Mouse (Mus musculus) hindbrain, embryonic 14.5 days (tissue): ENCODE measurements around the gene Dip2c. TPM values are rescaled to one million over a fixed set of nuclear protein-coding genes. Genes with fewer than 3 reads are reported as not detected.

Experiments used
- ATAC-seq: fragments of 200-750 bp; cut with Nextera tagmentation; 2 replicates; pipeline ENCODE4 v1.8.0; 2017; ENCODE audit warnings: moderate number of reproducible peaks, mild to moderate bottlenecking, moderate TSS enrichment, moderate library complexity; ENCODE audit not compliant: low FRiP score
- DNase-seq: peaks from one replicate; pipeline ENCODE4 v3.0.0-alpha.2; 2015; ENCODE audit warnings: low spot score
- H3K27ac ChIP-seq: fragments of 300-500 bp; sonication (generic); 2 replicates; pipeline ENCODE4 v1.5.1; 2014; ENCODE audit warnings: mild to moderate bottlenecking, moderate library complexity
- H3K27me3 ChIP-seq: fragments of 300-500 bp; sonication (generic); 2 replicates; pipeline ENCODE4 v1.6.1; 2014; ENCODE audit warnings: mild to moderate bottlenecking, low read length, mixed read lengths; ENCODE audit not compliant: control insufficient read depth, insufficient read depth
- H3K36me3 ChIP-seq: fragments of 300-500 bp; sonication (generic); replicated peaks from 2 replicates; pipeline ENCODE4 v1.6.1; 2014; ENCODE audit not compliant: control insufficient read depth, insufficient read depth
- H3K4me1 ChIP-seq: fragments of 300-500 bp; sonication (generic); replicated peaks from 2 replicates; pipeline ENCODE4 v1.6.1; 2014; ENCODE audit warnings: antibody characterized with exemption, low read length, mixed read lengths; ENCODE audit not compliant: control insufficient read depth, insufficient read depth
- H3K4me2 ChIP-seq: fragments of 300-500 bp; sonication (generic); replicated peaks from 2 replicates; pipeline ENCODE4 v1.6.1; 2014; ENCODE audit warnings: mild to moderate bottlenecking, moderate library complexity
- H3K4me3 ChIP-seq: fragments of 300-500 bp; sonication (generic); replicated peaks from 2 replicates; pipeline ENCODE4 v1.5.1; 2014; ENCODE audit warnings: mild to moderate bottlenecking, low read length
- H3K9ac ChIP-seq: fragments of 300-500 bp; sonication (generic); 2 replicates; pipeline ENCODE4 v1.6.1; 2014
- H3K9me3 ChIP-seq: fragments of 300-500 bp; sonication (generic); 2 replicates; pipeline ENCODE4 v1.6.1; 2016; ENCODE audit warnings: low read length; ENCODE audit not compliant: control insufficient read depth
- WGBS: fragments of 180-500 bp; shearing (Covaris S2); extraction: QIAGEN DNeasy Blood & Tissue Kit; methylation state at CpG from one replicate; pipeline ENCODE4 v1.1.7; 2014; 5-methylcytosine and 5-hydroxymethylcytosine counted together
- polyA plus RNA-seq: library from polyadenylated mRNA; unstranded; fragments of >200 nt; fragmentation: Nextera tagmentation; extraction: Ambion mirVana; gene quantifications from 2 replicates; pipeline ENCODE4 v1.2.1, GENCODE M21; 2014

The Dip2c gene
- polyA plus RNA-seq, 1 experiment from 2014 or later, result 24.0 TPM

- ATAC-seq, result no peak
- 80% methylated on average over 5 of the region's 5 CpGs for WGBS
- DNase-seq, result no peak
- H3K27me3 ChIP-seq, result no peaks in the 10 kb centered on the region
- peak overlapping the region; percentile 76 for H3K4me2 ChIP-seq
- peaks cover 40% of the 10 kb centered on the region for H3K4me1 ChIP-seq
- peak overlapping the region; percentile 96 for H3K4me3 ChIP-seq
- H3K9me3 ChIP-seq, result no peaks in the 10 kb centered on the region
- no peak overlapping the region for H3K27ac ChIP-seq
- H3K9ac ChIP-seq, result peak overlapping the region; percentile 18; the same call in 1 of the 2 replicates
- no peaks in the 10 kb centered on the region for H3K36me3 ChIP-seq
Measured at GRCm38 (mm10) chr13:9278636-9279035, 2.3 kb downstream of the Dip2c start.

DNA sequence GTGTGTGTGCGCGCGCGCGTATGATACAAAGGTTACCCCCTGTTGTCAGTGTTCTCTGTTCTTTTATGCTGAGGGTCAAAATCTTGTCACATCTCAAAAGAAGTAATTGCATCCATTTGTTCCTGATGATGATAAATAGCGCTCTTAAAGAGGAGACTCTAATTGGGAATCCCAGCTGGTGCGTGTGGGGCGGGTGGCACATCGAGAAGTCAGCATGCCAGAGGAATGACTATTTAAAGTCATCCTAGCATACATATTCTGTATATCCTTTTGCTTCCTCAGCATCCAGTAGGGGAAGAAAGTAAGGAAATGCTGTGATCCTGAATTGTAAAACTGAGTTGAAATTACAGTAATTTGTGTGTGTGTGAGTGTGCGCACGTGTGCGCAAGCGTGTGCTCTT, 6.7 kb downstream of the Dip2c start:
- no peak overlapping the region for H3K4me3 ChIP-seq
- H3K4me2 ChIP-seq, result no peak overlapping the region
- no peak for DNase-seq

GRCm38 (mm10) chr13:9289916-9290315, 13.6 kb downstream of the Dip2c start:
- no peak overlapping the region for H3K27ac ChIP-seq
- no peaks in the 10 kb centered on the region for H3K9me3 ChIP-seq
- no peak for DNase-seq
- WGBS, result 52% methylated on average over 2 of the region's 2 CpGs
- H3K4me2 ChIP-seq, result no peak overlapping the region
- no peak overlapping the region for H3K9ac ChIP-seq
- peaks cover 6% of the 10 kb centered on the region; the same call in 1 of the 2 replicates for H3K4me1 ChIP-seq
- H3K27me3 ChIP-seq, result no peaks in the 10 kb centered on the region
- ATAC-seq, result no peak
- no peak overlapping the region for H3K4me3 ChIP-seq
- no peaks in the 10 kb centered on the region for H3K36me3 ChIP-seq

More for the DNA sequence above, 6.7 kb downstream of the Dip2c start:
- Histone ChIP-seq H3K27me3 (no peaks in the 10 kb centered on the region), H3K27ac (no peak overlapping the region), H3K9ac (no peak overlapping the region), H3K36me3 (no peaks in the 10 kb centered on the region), H3K9me3 (no peaks in the 10 kb centered on the region), H3K4me1 (peaks cover 37% of the 10 kb centered on the region)
- ATAC-seq, result no peak
- 51% methylated on average over 13 of the region's 13 CpGs for WGBS

DNA sequence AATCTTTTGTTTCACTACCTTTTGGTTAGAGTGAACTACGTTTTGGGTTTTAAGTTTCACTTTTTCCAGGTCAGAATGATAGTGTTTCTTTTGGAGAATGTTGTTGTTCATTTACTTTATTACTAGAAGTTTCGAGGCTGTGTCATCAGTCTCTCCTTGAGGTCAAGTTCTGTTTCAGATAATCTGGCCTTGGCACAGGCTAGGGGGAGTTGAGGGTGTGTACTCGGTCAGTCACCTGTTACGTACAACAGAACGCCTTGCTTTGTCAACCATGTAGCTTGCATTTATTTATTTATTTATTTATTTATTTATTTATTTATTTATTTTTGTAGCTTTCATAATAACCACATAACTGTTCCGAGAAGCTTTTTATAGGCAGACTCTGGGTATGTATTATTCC, 20.0 kb downstream of the Dip2c start:
- DNase-seq, result no peak
- WGBS, result 90% methylated on average over 6 of the region's 6 CpGs
- H3K27ac ChIP-seq, result no peak overlapping the region
- no peaks in the 10 kb centered on the region for H3K4me1 ChIP-seq
- no peak overlapping the region for H3K4me3 ChIP-seq
- H3K27me3 ChIP-seq, result no peaks in the 10 kb centered on the region
- no peaks in the 10 kb centered on the region for H3K36me3 ChIP-seq
- H3K9me3 ChIP-seq, result no peaks in the 10 kb centered on the region
- no peak overlapping the region for H3K4me2 ChIP-seq
- no peak for ATAC-seq
- H3K9ac ChIP-seq, result no peak overlapping the region

DNA sequence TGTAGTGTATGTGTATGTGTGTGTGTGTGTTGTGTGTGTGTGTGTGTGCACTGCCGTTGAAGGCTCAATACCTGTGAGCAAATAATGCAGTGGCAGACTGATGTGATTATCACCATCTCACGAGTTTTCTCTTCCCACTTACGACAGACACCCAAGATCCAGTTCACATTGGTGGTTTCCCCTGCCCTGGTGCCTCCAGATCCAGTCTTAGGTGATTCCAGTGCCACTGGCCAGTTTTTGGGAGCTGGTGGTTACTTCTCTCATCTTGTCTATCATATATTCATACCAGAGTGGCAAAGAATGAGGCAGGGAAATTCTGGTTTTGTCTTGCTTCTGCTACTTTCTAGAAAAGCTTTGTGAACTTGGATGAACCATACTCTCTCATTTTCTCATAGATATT, 20.9 kb downstream of the Dip2c start:
- no peaks in the 10 kb centered on the region for H3K4me1 ChIP-seq
- H3K9ac ChIP-seq, result no peak overlapping the region
- H3K4me3 ChIP-seq, result no peak overlapping the region
- no peaks in the 10 kb centered on the region for H3K27me3 ChIP-seq
- no peak overlapping the region for H3K4me2 ChIP-seq
- ATAC-seq, result no peak
- no peak for DNase-seq
- H3K9me3 ChIP-seq, result no peaks in the 10 kb centered on the region
- H3K27ac ChIP-seq, result no peak overlapping the region
- H3K36me3 ChIP-seq, result no peaks in the 10 kb centered on the region
- WGBS, result 81% methylated on average over 3 of the region's 3 CpGs

DNA sequence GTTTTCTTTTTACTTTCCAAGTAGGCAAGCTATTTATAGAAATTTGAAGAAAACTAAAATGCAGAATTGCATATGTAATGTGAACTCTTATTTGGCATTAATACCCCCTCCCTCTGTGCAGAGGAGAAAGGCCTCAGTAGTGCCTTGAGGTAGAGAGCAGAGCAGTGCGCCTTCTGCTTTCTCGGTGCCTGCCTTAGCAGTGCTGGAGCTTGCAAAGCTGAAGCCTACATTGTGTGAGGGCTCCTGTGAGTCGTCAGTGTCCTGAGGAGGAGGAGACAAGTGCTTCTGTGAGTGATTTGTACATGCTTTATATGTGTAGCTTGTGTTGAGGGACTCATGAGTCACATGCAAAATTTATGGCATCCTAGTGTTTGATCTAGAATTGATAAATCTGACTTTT, 21.4 kb downstream of the Dip2c start:
- H3K9me3 ChIP-seq, result no peaks in the 10 kb centered on the region
- ATAC-seq (no peak), DNase-seq (no peak)
- WGBS, result 64% methylated on average over 3 of the region's 3 CpGs
- no peak overlapping the region for H3K9ac ChIP-seq
- no peak overlapping the region for H3K27ac ChIP-seq
- H3K4me2 ChIP-seq, result no peak overlapping the region
- no peaks in the 10 kb centered on the region for H3K27me3 ChIP-seq
- H3K36me3 ChIP-seq, result no peaks in the 10 kb centered on the region
- no peak overlapping the region for H3K4me3 ChIP-seq
- no peaks in the 10 kb centered on the region for H3K4me1 ChIP-seq

GRCm38 (mm10) chr13:9299657-9300056, 23.3 kb downstream of the Dip2c start:
- Histone ChIP-seq H3K27ac (no peak overlapping the region), H3K36me3 (no peaks in the 10 kb centered on the region), H3K4me3 (no peak overlapping the region), H3K27me3 (no peaks in the 10 kb centered on the region), H3K9me3 (no peaks in the 10 kb centered on the region), H3K4me1 (no peaks in the 10 kb centered on the region), H3K4me2 (no peak overlapping the region), H3K9ac (no peak overlapping the region)
- DNase-seq (no peak), ATAC-seq (no peak)
- 80% methylated on average over 2 of the region's 2 CpGs for WGBS

GRCm38 (mm10) chr13:9308863-9309262, 32.5 kb downstream of the Dip2c start:
- no peak for DNase-seq
- no peaks in the 10 kb centered on the region for H3K27me3 ChIP-seq
- peaks cover under 1% of the 10 kb centered on the region; the same call in 1 of the 2 replicates for H3K4me1 ChIP-seq
- no peak overlapping the region for H3K27ac ChIP-seq
- H3K9me3 ChIP-seq, result no peaks in the 10 kb centered on the region
- H3K9ac ChIP-seq, result no peak overlapping the region
- H3K4me3 ChIP-seq, result no peak overlapping the region
- WGBS, result 38% methylated on average over 6 of the region's 6 CpGs
- H3K36me3 ChIP-seq, result no peaks in the 10 kb centered on the region
- no peak overlapping the region for H3K4me2 ChIP-seq
- ATAC-seq, result no peak

GRCm38 (mm10) chr13:9310806-9311205, 34.5 kb downstream of the Dip2c start:
- no peak overlapping the region for H3K9ac ChIP-seq
- ATAC-seq (no peak), DNase-seq (no peak)
- H3K27me3 ChIP-seq, result no peaks in the 10 kb centered on the region
- no peaks in the 10 kb centered on the region for H3K36me3 ChIP-seq
- H3K4me3 ChIP-seq, result no peak overlapping the region
- peaks cover 6% of the 10 kb centered on the region for H3K4me1 ChIP-seq
- H3K27ac ChIP-seq, result no peak overlapping the region
- 90% methylated on average over 1 of the region's 1 CpGs for WGBS
- no peak overlapping the region for H3K4me2 ChIP-seq
- H3K9me3 ChIP-seq, result no peaks in the 10 kb centered on the region

- Histone ChIP-seq H3K9ac (no peak overlapping the region), H3K4me2 (no peak overlapping the region), H3K9me3 (no peaks in the 10 kb centered on the region), H3K4me1 (peaks cover 6% of the 10 kb centered on the region), H3K27ac (no peak overlapping the region), H3K4me3 (no peak overlapping the region), H3K27me3 (no peaks in the 10 kb centered on the region), H3K36me3 (no peaks in the 10 kb centered on the region)
- DNase-seq, result no peak
- no peak for ATAC-seq
Measured at GRCm38 (mm10) chr13:9312916-9313315, 36.6 kb downstream of the Dip2c start.
